Mouse (Mus musculus) intestine, postnatal 0 days (tissue): Measurements from ENCODE around the gene Fam187a. TPM values are rescaled to one million over a fixed set of nuclear protein-coding genes. Genes with fewer than 3 reads are reported as not detected.

Experiments
- ATAC-seq: fragments of 200-750 bp; cut with Nextera tagmentation; 2 replicates; pipeline ENCODE4 v1.8.0; 2017; ENCODE audit warnings: mild to moderate bottlenecking, moderate TSS enrichment, moderate library complexity
- H3K27ac ChIP-seq: fragments of 300-500 bp; sonication (generic); 2 replicates; pipeline ENCODE4 v1.5.1; 2014; ENCODE audit warnings: mild to moderate bottlenecking, low read depth, low read length, moderate library complexity
- H3K27me3 ChIP-seq: fragments of 300-500 bp; sonication (generic); replicated peaks from 2 replicates; pipeline ENCODE4 v1.6.1; 2014; ENCODE audit warnings: low read length, mixed read lengths; ENCODE audit not compliant: control insufficient read depth, insufficient read depth
- H3K36me3 ChIP-seq: fragments of 300-500 bp; sonication (generic); 2 replicates; pipeline ENCODE4 v1.6.1; 2014; ENCODE audit warnings: mild to moderate bottlenecking, moderate library complexity; ENCODE audit not compliant: control insufficient read depth, insufficient read depth
- H3K4me1 ChIP-seq: fragments of 300-500 bp; sonication (generic); replicated peaks from 2 replicates; pipeline ENCODE4 v1.6.1; 2014; ENCODE audit warnings: antibody characterized with exemption, low read length, mixed read lengths; ENCODE audit not compliant: control insufficient read depth, insufficient read depth
- H3K4me2 ChIP-seq: fragments of 300-500 bp; sonication (generic); replicated peaks from 2 replicates; pipeline ENCODE4 v1.6.1; 2014; ENCODE audit warnings: low read depth, mild to moderate bottlenecking, moderate library complexity
- H3K4me3 ChIP-seq: fragments of 300-500 bp; sonication (generic); 2 replicates; pipeline ENCODE4 v1.5.1; 2014; ENCODE audit warnings: low read depth, low read length
- H3K9ac ChIP-seq: fragments of 300-500 bp; sonication (generic); 2 replicates; pipeline ENCODE4 v1.6.1; 2014; ENCODE audit warnings: mild to moderate bottlenecking, low read depth, low read length
- H3K9me3 ChIP-seq: fragments of 300-500 bp; sonication (generic); 2 replicates; pipeline ENCODE4 v1.6.1; 2016; ENCODE audit warnings: mixed run types; ENCODE audit not compliant: control insufficient read depth
- CTCF ChIP-seq: sonication (generic); IDR thresholded peaks from 2 replicates; pipeline ENCODE4 v1.5.1; 2016; ENCODE audit warnings: low read depth, mild to moderate bottlenecking, control low read depth, antibody characterized with exemption, moderate library complexity
- WGBS: fragments of 180-500 bp; shearing (Covaris S2); extraction: QIAGEN DNeasy Blood & Tissue Kit; methylation state at CpG from one replicate; pipeline ENCODE4 v1.1.7; 2014; 5-methylcytosine and 5-hydroxymethylcytosine counted together
- polyA plus RNA-seq: library from polyadenylated mRNA; unstranded; fragments of >200 nt; fragmentation: Nextera tagmentation; extraction: Ambion mirVana; gene quantifications from 2 replicates; pipeline ENCODE4 v1.2.1, GENCODE M21; 2015

Gene Fam187a
- polyA plus RNA-seq, 1 experiment from 2014 or later = not detected

GRCm38 (mm10) chr11:102874801-102875334, 10.1 kb upstream of the Fam187a start:
- WGBS = 91% methylated on average over 7 of the region's 7 CpGs
- no peaks in the 10 kb centered on the region for H3K9me3 ChIP-seq
- H3K27me3 ChIP-seq = no peaks in the 10 kb centered on the region
- H3K4me1 ChIP-seq = no peaks in the 10 kb centered on the region
- TF ChIP-seq CTCF = no peak
- no peak for ATAC-seq
- no peak overlapping the region for H3K27ac ChIP-seq
- H3K4me2 ChIP-seq = no peak overlapping the region
- peaks cover 42% of the 10 kb centered on the region for H3K36me3 ChIP-seq
- no peak overlapping the region for H3K4me3 ChIP-seq
- no peak overlapping the region for H3K9ac ChIP-seq

GRCm38 (mm10) chr11:102879558-102879957, 5.4 kb upstream of the Fam187a start:
- TF ChIP-seq CTCF = no peak
- Histone ChIP-seq H3K4me1 (no peaks in the 10 kb centered on the region), H3K27me3 (no peaks in the 10 kb centered on the region), H3K9ac (no peak overlapping the region), H3K4me3 (no peak overlapping the region), H3K4me2 (no peak overlapping the region), H3K36me3 (peaks cover 25% of the 10 kb centered on the region), H3K9me3 (no peaks in the 10 kb centered on the region), H3K27ac (no peak overlapping the region)
- no peak for ATAC-seq
- 75% methylated on average over 2 of the region's 2 CpGs for WGBS

DNA sequence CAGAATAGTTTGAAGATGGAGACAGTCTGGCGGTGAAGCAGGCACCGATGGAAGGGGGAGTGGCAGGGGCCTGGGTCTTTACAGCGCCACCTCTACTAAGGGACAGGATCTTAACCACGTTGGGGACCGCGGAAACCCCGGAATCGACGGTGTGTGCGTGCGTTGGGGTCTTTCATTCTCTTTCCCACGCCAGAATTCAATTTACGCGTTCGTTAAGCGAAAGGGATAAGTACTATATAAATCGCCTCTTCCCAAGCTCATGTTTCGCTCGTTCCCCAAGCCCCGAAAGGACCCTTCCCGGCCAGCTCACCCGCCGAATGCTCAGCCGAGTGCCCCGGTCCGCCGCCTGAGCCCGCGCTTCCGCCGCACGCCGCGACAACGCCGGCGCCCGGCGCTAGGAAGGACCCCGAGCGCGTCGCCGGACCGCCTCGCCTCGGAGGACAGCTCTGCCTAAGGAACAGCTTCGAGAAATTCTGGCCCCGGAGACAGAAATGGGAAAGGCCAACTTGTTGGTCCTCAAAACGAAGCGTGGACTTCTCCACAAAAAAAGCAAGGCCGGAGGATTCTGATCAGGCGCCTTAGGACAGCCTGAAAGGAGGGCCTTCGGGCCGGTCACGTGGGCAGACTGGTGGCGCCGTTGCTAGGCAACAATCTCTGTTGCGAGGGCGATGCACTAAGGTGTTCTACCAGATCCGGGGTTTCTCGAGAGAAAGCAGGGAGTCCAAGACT, 4.2 kb upstream of the Fam187a start, which contains the start of the genes Eftud2 and Ccdc103:
Gene Eftud2, minus strand, starts transcription at position 401 of the 729 bp plus-strand sequence.
Gene Ccdc103, plus strand, starts transcription at position 620 of the 729 bp plus-strand sequence.
- peak within 1 kb of the TSS; percentile 70 for H3K9ac ChIP-seq
- TF ChIP-seq CTCF = no peak
- ATAC-seq = peak; percentile 90
- peak within 1 kb of the TSS; percentile 86 for H3K4me2 ChIP-seq
- peaks cover 16% of the 10 kb centered on the region for H3K36me3 ChIP-seq
- H3K4me3 ChIP-seq = peak within 1 kb of the TSS; percentile 70
- no peaks in the 10 kb centered on the region for H3K27me3 ChIP-seq
- H3K27ac ChIP-seq = peak within 1 kb of the TSS; percentile 55
- H3K9me3 ChIP-seq = no peaks in the 10 kb centered on the region
- WGBS = under 1% methylated on average over 62 of the region's 62 CpGs
- H3K4me1 ChIP-seq = no peaks in the 10 kb centered on the region

GRCm38 (mm10) chr11:102881314-102882198, 3.4 kb upstream of the Fam187a start:
- Histone ChIP-seq H3K9ac (peak overlapping the region; percentile 70), H3K27ac (no peak overlapping the region)
- 14% methylated on average over 13 of the region's 13 CpGs for WGBS

GRCm38 (mm10) chr11:102887433-102887832, 2.5 kb downstream of the Fam187a start:
- no peak for TF ChIP-seq CTCF
- H3K36me3 ChIP-seq = no peaks in the 10 kb centered on the region
- H3K27me3 ChIP-seq = no peaks in the 10 kb centered on the region
- ATAC-seq = no peak
- no peaks in the 10 kb centered on the region for H3K9me3 ChIP-seq
- no peak overlapping the region for H3K4me3 ChIP-seq
- no peak overlapping the region for H3K4me2 ChIP-seq
- WGBS = 86% methylated on average over 5 of the region's 5 CpGs
- H3K4me1 ChIP-seq = no peaks in the 10 kb centered on the region
- H3K27ac ChIP-seq = no peak overlapping the region
- no peak overlapping the region for H3K9ac ChIP-seq

More at GRCm38 (mm10) chr11:102881314-102882198, 3.4 kb upstream of the Fam187a start:
- peaks cover 12% of the 10 kb centered on the region for H3K36me3 ChIP-seq
- peak; percentile 13; the same call in 1 of the 2 replicates for ATAC-seq
- no peaks in the 10 kb centered on the region for H3K9me3 ChIP-seq
- H3K27me3 ChIP-seq = no peaks in the 10 kb centered on the region
- peak overlapping the region; percentile 86 for H3K4me2 ChIP-seq
- peak overlapping the region; percentile 70 for H3K4me3 ChIP-seq
- H3K4me1 ChIP-seq = no peaks in the 10 kb centered on the region
- no peak for TF ChIP-seq CTCF

GRCm38 (mm10) chr11:102888135-102888534, 3.2 kb downstream of the Fam187a start:
- Histone ChIP-seq H3K9me3 (no peaks in the 10 kb centered on the region), H3K4me2 (no peak overlapping the region), H3K36me3 (no peaks in the 10 kb centered on the region), H3K27ac (no peak overlapping the region), H3K9ac (no peak overlapping the region), H3K27me3 (no peaks in the 10 kb centered on the region), H3K4me1 (peaks cover 2% of the 10 kb centered on the region; the same call in 1 of the 2 replicates), H3K4me3 (no peak overlapping the region)
- WGBS = 52% methylated on average over 3 of the region's 3 CpGs
- no peak for ATAC-seq
- TF ChIP-seq CTCF = no peak
